Mouse (Mus musculus): ENCODE results near the gene A030005K14Rik. TPM values are rescaled to one million over a fixed set of nuclear protein-coding genes. Genes with fewer than 3 reads are reported as not detected.

A030005K14Rik gene
- not detected in 2 replicates for polyA plus RNA-seq (2012; rRNA removed)

- no peak for TF ChIP-seq CTCF (IDR thresholded peaks at IDR 0.05; ENCODE audit: extremely low read depth, insufficient read depth, low read length)
- TF ChIP-seq POLR2A (IDR thresholded peaks at IDR 0.05; ENCODE audit: extremely low read depth, insufficient read depth, low read length), result no peak
- H3K27ac ChIP-seq (ENCODE audit: insufficient read depth, low read length), result no peak within 1 kb of the TSS
- no peaks in the 10 kb centered on the region for H3K4me1 ChIP-seq (ENCODE audit: control insufficient read depth, insufficient read depth, low read length)
- H3K4me3 ChIP-seq (ENCODE audit: insufficient read depth, low read length), result no peak within 1 kb of the TSS
These were observed at the start of gene A030005K14Rik for GRCm38 (mm10) chr1:83059278-83059677. A030005K14Rik (minus strand) TSS chr1:83059378.

GRCm38 (mm10) chr1:83107410-83107978 lies 48.3 kb upstream of the A030005K14Rik start:
- no peak overlapping the region for H3K4me3 ChIP-seq (ENCODE audit: insufficient read depth, low read length)
- TF ChIP-seq POLR2A (IDR thresholded peaks at IDR 0.05; ENCODE audit: extremely low read depth, insufficient read depth, low read length) (no peak), CTCF (IDR thresholded peaks at IDR 0.05; ENCODE audit: extremely low read depth, insufficient read depth, low read length) (no peak)
- H3K4me1 ChIP-seq (ENCODE audit: control insufficient read depth, insufficient read depth, low read length), result no peaks in the 10 kb centered on the region
- H3K27ac ChIP-seq (ENCODE audit: insufficient read depth, low read length), result no peak overlapping the region

- no peak overlapping the region for H3K27ac ChIP-seq (ENCODE audit: insufficient read depth, low read length)
- no peaks in the 10 kb centered on the region for H3K4me1 ChIP-seq (ENCODE audit: control insufficient read depth, insufficient read depth, low read length)
- no peak overlapping the region for H3K4me3 ChIP-seq (ENCODE audit: insufficient read depth, low read length)
- TF ChIP-seq POLR2A (IDR thresholded peaks at IDR 0.05; ENCODE audit: extremely low read depth, insufficient read depth, low read length) (no peak), CTCF (IDR thresholded peaks at IDR 0.05; ENCODE audit: extremely low read depth, insufficient read depth, low read length) (no peak)
These were observed 46.3 kb upstream of the A030005K14Rik start for GRCm38 (mm10) chr1:83105464-83105863.

GRCm38 (mm10) chr1:83101891-83102290 lies 42.7 kb upstream of the A030005K14Rik start:
- TF ChIP-seq POLR2A (IDR thresholded peaks at IDR 0.05; ENCODE audit: extremely low read depth, insufficient read depth, low read length), result no peak
- no peak for TF ChIP-seq CTCF (IDR thresholded peaks at IDR 0.05; ENCODE audit: extremely low read depth, insufficient read depth, low read length)
- Histone ChIP-seq H3K4me3 (ENCODE audit: insufficient read depth, low read length) (no peak overlapping the region), H3K27ac (ENCODE audit: insufficient read depth, low read length) (no peak overlapping the region), H3K4me1 (ENCODE audit: control insufficient read depth, insufficient read depth, low read length) (no peaks in the 10 kb centered on the region)

GRCm38 (mm10) chr1:83099580-83100137 lies 40.5 kb upstream of the A030005K14Rik start:
- Histone ChIP-seq H3K4me3 (ENCODE audit: insufficient read depth, low read length) (no peak overlapping the region), H3K27ac (ENCODE audit: insufficient read depth, low read length) (no peak overlapping the region), H3K4me1 (ENCODE audit: control insufficient read depth, insufficient read depth, low read length) (no peaks in the 10 kb centered on the region)
- TF ChIP-seq POLR2A (IDR thresholded peaks at IDR 0.05; ENCODE audit: extremely low read depth, insufficient read depth, low read length) (no peak), CTCF (IDR thresholded peaks at IDR 0.05; ENCODE audit: extremely low read depth, insufficient read depth, low read length) (no peak)

GRCm38 (mm10) chr1:83099160-83099559 lies 40.0 kb upstream of the A030005K14Rik start:
- no peak for TF ChIP-seq POLR2A (IDR thresholded peaks at IDR 0.05; ENCODE audit: extremely low read depth, insufficient read depth, low read length)
- TF ChIP-seq CTCF (IDR thresholded peaks at IDR 0.05; ENCODE audit: extremely low read depth, insufficient read depth, low read length), result no peak
- H3K27ac ChIP-seq (ENCODE audit: insufficient read depth, low read length), result no peak overlapping the region
- no peaks in the 10 kb centered on the region for H3K4me1 ChIP-seq (ENCODE audit: control insufficient read depth, insufficient read depth, low read length)
- no peak overlapping the region for H3K4me3 ChIP-seq (ENCODE audit: insufficient read depth, low read length)

- Histone ChIP-seq H3K27ac (ENCODE audit: insufficient read depth, low read length) (no peak overlapping the region), H3K4me3 (ENCODE audit: insufficient read depth, low read length) (no peak overlapping the region), H3K4me1 (ENCODE audit: control insufficient read depth, insufficient read depth, low read length) (no peaks in the 10 kb centered on the region)
- no peak for TF ChIP-seq CTCF (IDR thresholded peaks at IDR 0.05; ENCODE audit: extremely low read depth, insufficient read depth, low read length)
- no peak for TF ChIP-seq POLR2A (IDR thresholded peaks at IDR 0.05; ENCODE audit: extremely low read depth, insufficient read depth, low read length)
These were observed 37.8 kb upstream of the A030005K14Rik start for GRCm38 (mm10) chr1:83096935-83097334.

- Histone ChIP-seq H3K4me1 (ENCODE audit: control insufficient read depth, insufficient read depth, low read length) (no peaks in the 10 kb centered on the region), H3K4me3 (ENCODE audit: insufficient read depth, low read length) (no peak overlapping the region), H3K27ac (ENCODE audit: insufficient read depth, low read length) (no peak overlapping the region)
- TF ChIP-seq POLR2A (IDR thresholded peaks at IDR 0.05; ENCODE audit: extremely low read depth, insufficient read depth, low read length), result no peak
- TF ChIP-seq CTCF (IDR thresholded peaks at IDR 0.05; ENCODE audit: extremely low read depth, insufficient read depth, low read length), result no peak
These were observed 32.1 kb upstream of the A030005K14Rik start for GRCm38 (mm10) chr1:83091268-83091667.

- Histone ChIP-seq H3K4me3 (ENCODE audit: insufficient read depth, low read length) (no peak overlapping the region), H3K4me1 (ENCODE audit: control insufficient read depth, insufficient read depth, low read length) (no peaks in the 10 kb centered on the region), H3K27ac (ENCODE audit: insufficient read depth, low read length) (no peak overlapping the region)
- TF ChIP-seq CTCF (IDR thresholded peaks at IDR 0.05; ENCODE audit: extremely low read depth, insufficient read depth, low read length), result no peak
- TF ChIP-seq POLR2A (IDR thresholded peaks at IDR 0.05; ENCODE audit: extremely low read depth, insufficient read depth, low read length), result no peak
These were observed 25.6 kb upstream of the A030005K14Rik start for GRCm38 (mm10) chr1:83084790-83085189.

- H3K4me1 ChIP-seq (ENCODE audit: control insufficient read depth, insufficient read depth, low read length), result no peaks in the 10 kb centered on the region
- TF ChIP-seq CTCF (IDR thresholded peaks at IDR 0.05; ENCODE audit: extremely low read depth, insufficient read depth, low read length), result no peak
- TF ChIP-seq POLR2A (IDR thresholded peaks at IDR 0.05; ENCODE audit: extremely low read depth, insufficient read depth, low read length), result no peak
- no peak overlapping the region for H3K4me3 ChIP-seq (ENCODE audit: insufficient read depth, low read length)
- H3K27ac ChIP-seq (ENCODE audit: insufficient read depth, low read length), result no peak overlapping the region
These were observed 17.8 kb upstream of the A030005K14Rik start for GRCm38 (mm10) chr1:83077016-83077415.
